Mouse (Mus musculus): ENCODE measurements around the gene Zbtb22. TPM values are rescaled to one million over a fixed set of nuclear protein-coding genes. Genes with fewer than 3 reads are reported as not detected.

Gene Zbtb22
- polyA plus RNA-seq, 1 experiment from 2014 or later: 19.3 TPM

GRCm38 (mm10) chr17:33909077-33909868, 6.4 kb upstream of the Zbtb22 start, which contains the start of gene Daxx:
Gene Daxx, plus strand, starts transcription at chr17:33909414.
- H3K9me3 ChIP-seq (replicated peaks): no peaks in the 10 kb centered on the region
- peaks cover 40% of the 10 kb centered on the region for H3K4me1 ChIP-seq
- ATAC-seq (replicated peaks; ENCODE audit: low FRiP score): peak; percentile 96
- H3K27ac ChIP-seq: peak within 1 kb of the TSS; percentile 94
- WGBS: under 1% methylated on average over 68 of the region's 68 CpGs
- H3K4me2 ChIP-seq: peak within 1 kb of the TSS; percentile 98
- peak within 1 kb of the TSS; percentile 77 for H3K9ac ChIP-seq
- H3K27me3 ChIP-seq: no peaks in the 10 kb centered on the region
- peaks cover 35% of the 10 kb centered on the region for H3K36me3 ChIP-seq
- H3K4me3 ChIP-seq (replicated peaks): peak within 1 kb of the TSS; percentile 66

GRCm38 (mm10) chr17:33909869-33910250, 5.8 kb upstream of the Zbtb22 start:
- peak overlapping the region; percentile 84 for H3K27ac ChIP-seq
- peaks cover 40% of the 10 kb centered on the region for H3K36me3 ChIP-seq
- no peaks in the 10 kb centered on the region for H3K27me3 ChIP-seq
- H3K9ac ChIP-seq: peak overlapping the region; percentile 77
- peak overlapping the region; percentile 98 for H3K4me2 ChIP-seq
- H3K9me3 ChIP-seq (replicated peaks): no peaks in the 10 kb centered on the region
- ATAC-seq (replicated peaks; ENCODE audit: low FRiP score): 0 out of 2 replicates have a peak, but pooled peaks have one; percentile 6
- under 1% methylated on average over 14 of the region's 14 CpGs for WGBS
- peak overlapping the region; percentile 66 for H3K4me3 ChIP-seq (replicated peaks)
- H3K4me1 ChIP-seq: peaks cover 42% of the 10 kb centered on the region

GRCm38 (mm10) chr17:33910346-33911051, 5.2 kb upstream of the Zbtb22 start:
- no peaks in the 10 kb centered on the region for H3K27me3 ChIP-seq
- 41% methylated on average over 11 of the region's 11 CpGs for WGBS
- H3K4me2 ChIP-seq: peak overlapping the region; percentile 98
- H3K27ac ChIP-seq: peak overlapping the region; percentile 84
- peaks cover 45% of the 10 kb centered on the region for H3K36me3 ChIP-seq
- H3K4me3 ChIP-seq (replicated peaks): peak overlapping the region; percentile 66
- H3K9ac ChIP-seq: peak overlapping the region; percentile 77
- H3K4me1 ChIP-seq: peaks cover 48% of the 10 kb centered on the region
- no peaks in the 10 kb centered on the region for H3K9me3 ChIP-seq (replicated peaks)
- no peak for ATAC-seq (replicated peaks; ENCODE audit: low FRiP score)

GRCm38 (mm10) chr17:33911052-33911812, 4.5 kb upstream of the Zbtb22 start:
- H3K27me3 ChIP-seq: no peaks in the 10 kb centered on the region
- H3K9me3 ChIP-seq (replicated peaks): no peaks in the 10 kb centered on the region
- H3K4me2 ChIP-seq: peak overlapping the region; percentile 98
- H3K4me1 ChIP-seq: peaks cover 49% of the 10 kb centered on the region
- H3K4me3 ChIP-seq (replicated peaks): peak overlapping the region; percentile 14
- 62% methylated on average over 31 of the region's 31 CpGs for WGBS
- 0 out of 2 replicates have a peak overlapping the region, but pooled peaks have one; percentile 5 for H3K9ac ChIP-seq
- ATAC-seq (replicated peaks; ENCODE audit: low FRiP score): no peak
- H3K27ac ChIP-seq: peak overlapping the region; percentile 51
- H3K36me3 ChIP-seq: peaks cover 45% of the 10 kb centered on the region

- WGBS: 49% methylated on average over 28 of the region's 28 CpGs
- Histone ChIP-seq H3K36me3 (peaks cover 45% of the 10 kb centered on the region), H3K9me3 (replicated peaks) (no peaks in the 10 kb centered on the region), H3K27ac (peak overlapping the region; percentile 51), H3K4me2 (peak overlapping the region; percentile 98), H3K4me3 (replicated peaks) (peak overlapping the region; percentile 14), H3K27me3 (no peaks in the 10 kb centered on the region), H3K9ac (peak overlapping the region; percentile 5; the same call in 1 of the 2 replicates), H3K4me1 (peaks cover 55% of the 10 kb centered on the region)
- ATAC-seq (replicated peaks; ENCODE audit: low FRiP score): no peak
These were observed 3.8 kb upstream of the Zbtb22 start for GRCm38 (mm10) chr17:33911813-33912414.

- Histone ChIP-seq H3K9me3 (replicated peaks) (no peaks in the 10 kb centered on the region), H3K4me3 (replicated peaks) (no peak overlapping the region), H3K4me2 (no peak overlapping the region), H3K9ac (no peak overlapping the region), H3K4me1 (peaks cover 60% of the 10 kb centered on the region), H3K27me3 (no peaks in the 10 kb centered on the region), H3K36me3 (peaks cover 51% of the 10 kb centered on the region), H3K27ac (no peak overlapping the region)
- ATAC-seq (replicated peaks; ENCODE audit: low FRiP score): no peak
- 89% methylated on average over 10 of the region's 10 CpGs for whole genome bisulfite sequencing
These were observed 2.4 kb upstream of the Zbtb22 start for GRCm38 (mm10) chr17:33913264-33913663.

GRCm38 (mm10) chr17:33913905-33914304, 1.8 kb upstream of the Zbtb22 start:
- Histone ChIP-seq H3K9ac (no peak overlapping the region), H3K27ac (no peak overlapping the region), H3K4me1 (peaks cover 63% of the 10 kb centered on the region), H3K36me3 (peaks cover 54% of the 10 kb centered on the region), H3K9me3 (replicated peaks) (no peaks in the 10 kb centered on the region), H3K27me3 (no peaks in the 10 kb centered on the region), H3K4me3 (replicated peaks) (no peak overlapping the region), H3K4me2 (no peak overlapping the region)
- WGBS: 93% methylated on average over 8 of the region's 8 CpGs
- ATAC-seq (replicated peaks; ENCODE audit: low FRiP score): no peak

- Histone ChIP-seq H3K4me2 (peak overlapping the region; percentile 62), H3K9ac (no peak overlapping the region), H3K36me3 (peaks cover 54% of the 10 kb centered on the region), H3K27me3 (no peaks in the 10 kb centered on the region), H3K4me3 (replicated peaks) (peak overlapping the region; percentile 64; the same call in 1 of the 2 replicates), H3K27ac (peak overlapping the region; percentile 10; the same call in 1 of the 2 replicates), H3K9me3 (replicated peaks) (no peaks in the 10 kb centered on the region), H3K4me1 (peaks cover 72% of the 10 kb centered on the region)
- 79% methylated on average over 13 of the region's 13 CpGs for WGBS
- no peak for ATAC-seq (replicated peaks; ENCODE audit: low FRiP score)
These were observed 724 bp upstream of the Zbtb22 start for GRCm38 (mm10) chr17:33914969-33915391.

- peak; percentile 16 for ATAC-seq (replicated peaks; ENCODE audit: low FRiP score)
- peaks cover 47% of the 10 kb centered on the region for H3K36me3 ChIP-seq
- peak overlapping the region; percentile 57 for H3K9ac ChIP-seq
- H3K4me3 ChIP-seq (replicated peaks): peak overlapping the region; percentile 64
- no peaks in the 10 kb centered on the region for H3K27me3 ChIP-seq
- H3K4me2 ChIP-seq: peak overlapping the region; percentile 62
- H3K4me1 ChIP-seq: peaks cover 71% of the 10 kb centered on the region
- no peaks in the 10 kb centered on the region for H3K9me3 ChIP-seq (replicated peaks)
- 1% methylated on average over 20 of the region's 20 CpGs for WGBS
- peak overlapping the region; percentile 92 for H3K27ac ChIP-seq
These were observed 590 bp downstream of the Zbtb22 start for GRCm38 (mm10) chr17:33916294-33916693.

GRCm38 (mm10) chr17:33916847-33917655, 1.3 kb downstream of the Zbtb22 start:
- Histone ChIP-seq H3K27ac (peak overlapping the region; percentile 92; the same call in 1 of the 2 replicates), H3K4me1 (peaks cover 68% of the 10 kb centered on the region), H3K4me3 (replicated peaks) (peak overlapping the region; percentile 64), H3K36me3 (peaks cover 39% of the 10 kb centered on the region), H3K9me3 (replicated peaks) (no peaks in the 10 kb centered on the region), H3K9ac (no peak overlapping the region), H3K27me3 (no peaks in the 10 kb centered on the region), H3K4me2 (peak overlapping the region; percentile 62)
- WGBS: 74% methylated on average over 31 of the region's 31 CpGs
- no peak for ATAC-seq (replicated peaks; ENCODE audit: low FRiP score)

Data from kidney, embryonic 15.5 days (tissue).